Mouse (Mus musculus): ENCODE results near the gene Sprtn. TPM values are rescaled to one million over a fixed set of nuclear protein-coding genes. Genes with fewer than 3 reads are reported as not detected.

Sprtn gene
- polyA plus RNA-seq, 1 experiment from 2014 or later = 9.4 TPM

GRCm38 (mm10) chr8:124866669-124867068, 31.0 kb upstream of the Sprtn start:
- DNase-seq (ENCODE audit: low spot score) (no peak), ATAC-seq (replicated peaks; ENCODE audit: insufficient number of reproducible peaks, low FRiP score, low TSS enrichment, low read depth) (no peak)
- Histone ChIP-seq H3K27ac (replicated peaks; ENCODE audit: low read depth, low read length) (no peak overlapping the region), H3K27me3 (ENCODE audit: control insufficient read depth, insufficient read depth, low read length) (no peaks in the 10 kb centered on the region), H3K4me3 (ENCODE audit: low read depth, low read length) (no peak overlapping the region), H3K4me2 (ENCODE audit: low read depth, low read length) (no peak overlapping the region), H3K9ac (replicated peaks; ENCODE audit: low read length) (no peak overlapping the region), H3K4me1 (ENCODE audit: control insufficient read depth, insufficient read depth, low read length) (no peaks in the 10 kb centered on the region), H3K9me3 (replicated peaks; ENCODE audit: control insufficient read depth, low read length) (no peaks in the 10 kb centered on the region), H3K36me3 (replicated peaks; ENCODE audit: control insufficient read depth, insufficient read depth, low read depth, low read length) (no peaks in the 10 kb centered on the region; the same call in 1 of the 2 replicates)
- 87% methylated on average over 3 of the region's 3 CpGs for WGBS

GRCm38 (mm10) chr8:124867126-124867525, 30.6 kb upstream of the Sprtn start:
- H3K9me3 ChIP-seq (replicated peaks; ENCODE audit: control insufficient read depth, low read length) = no peaks in the 10 kb centered on the region
- no peak overlapping the region for H3K9ac ChIP-seq (replicated peaks; ENCODE audit: low read length)
- WGBS = 85% methylated on average over 2 of the region's 2 CpGs
- H3K27me3 ChIP-seq (ENCODE audit: control insufficient read depth, insufficient read depth, low read length) = no peaks in the 10 kb centered on the region
- H3K4me1 ChIP-seq (ENCODE audit: control insufficient read depth, insufficient read depth, low read length) = no peaks in the 10 kb centered on the region
- H3K27ac ChIP-seq (replicated peaks; ENCODE audit: low read depth, low read length) = no peak overlapping the region
- H3K36me3 ChIP-seq (replicated peaks; ENCODE audit: control insufficient read depth, insufficient read depth, low read depth, low read length) = no peaks in the 10 kb centered on the region; the same call in 1 of the 2 replicates
- no peak overlapping the region for H3K4me2 ChIP-seq (ENCODE audit: low read depth, low read length)
- H3K4me3 ChIP-seq (ENCODE audit: low read depth, low read length) = no peak overlapping the region
- no peak for DNase-seq (ENCODE audit: low spot score)
- no peak for ATAC-seq (replicated peaks; ENCODE audit: insufficient number of reproducible peaks, low FRiP score, low TSS enrichment, low read depth)

GRCm38 (mm10) chr8:124869708-124870107, 28.0 kb upstream of the Sprtn start:
- Histone ChIP-seq H3K4me3 (ENCODE audit: low read depth, low read length) (no peak overlapping the region), H3K27me3 (ENCODE audit: control insufficient read depth, insufficient read depth, low read length) (no peaks in the 10 kb centered on the region), H3K9ac (replicated peaks; ENCODE audit: low read length) (no peak overlapping the region), H3K4me2 (ENCODE audit: low read depth, low read length) (no peak overlapping the region), H3K36me3 (replicated peaks; ENCODE audit: control insufficient read depth, insufficient read depth, low read depth, low read length) (no peaks in the 10 kb centered on the region; the same call in 1 of the 2 replicates), H3K4me1 (ENCODE audit: control insufficient read depth, insufficient read depth, low read length) (no peaks in the 10 kb centered on the region), H3K27ac (replicated peaks; ENCODE audit: low read depth, low read length) (no peak overlapping the region), H3K9me3 (replicated peaks; ENCODE audit: control insufficient read depth, low read length) (no peaks in the 10 kb centered on the region)
- 89% methylated on average over 6 of the region's 6 CpGs for WGBS
- no peak for DNase-seq (ENCODE audit: low spot score)
- no peak for ATAC-seq (replicated peaks; ENCODE audit: insufficient number of reproducible peaks, low FRiP score, low TSS enrichment, low read depth)

- peaks cover 2% of the 10 kb centered on the region for H3K36me3 ChIP-seq (replicated peaks; ENCODE audit: control insufficient read depth, insufficient read depth, low read depth, low read length)
- no peak overlapping the region for H3K27ac ChIP-seq (replicated peaks; ENCODE audit: low read depth, low read length)
- H3K9ac ChIP-seq (replicated peaks; ENCODE audit: low read length) = no peak overlapping the region
- ATAC-seq (replicated peaks; ENCODE audit: insufficient number of reproducible peaks, low FRiP score, low TSS enrichment, low read depth) (no peak), DNase-seq (ENCODE audit: low spot score) (no peak)
- no peaks in the 10 kb centered on the region for H3K27me3 ChIP-seq (ENCODE audit: control insufficient read depth, insufficient read depth, low read length)
- no peaks in the 10 kb centered on the region for H3K4me1 ChIP-seq (ENCODE audit: control insufficient read depth, insufficient read depth, low read length)
- WGBS = 94% methylated on average over 7 of the region's 7 CpGs
- no peak overlapping the region for H3K4me2 ChIP-seq (ENCODE audit: low read depth, low read length)
- no peak overlapping the region for H3K4me3 ChIP-seq (ENCODE audit: low read depth, low read length)
- no peaks in the 10 kb centered on the region for H3K9me3 ChIP-seq (replicated peaks; ENCODE audit: control insufficient read depth, low read length)
These were observed 26.2 kb upstream of the Sprtn start for GRCm38 (mm10) chr8:124871474-124871873.

- no peak overlapping the region for H3K4me3 ChIP-seq (ENCODE audit: low read depth, low read length)
- WGBS = 92% methylated on average over 7 of the region's 7 CpGs
- H3K9ac ChIP-seq (replicated peaks; ENCODE audit: low read length) = no peak overlapping the region
- no peak overlapping the region for H3K27ac ChIP-seq (replicated peaks; ENCODE audit: low read depth, low read length)
- peaks cover 2% of the 10 kb centered on the region for H3K36me3 ChIP-seq (replicated peaks; ENCODE audit: control insufficient read depth, insufficient read depth, low read depth, low read length)
- H3K4me2 ChIP-seq (ENCODE audit: low read depth, low read length) = no peak overlapping the region
- no peaks in the 10 kb centered on the region for H3K4me1 ChIP-seq (ENCODE audit: control insufficient read depth, insufficient read depth, low read length)
- H3K27me3 ChIP-seq (ENCODE audit: control insufficient read depth, insufficient read depth, low read length) = no peaks in the 10 kb centered on the region
- ATAC-seq (replicated peaks; ENCODE audit: insufficient number of reproducible peaks, low FRiP score, low TSS enrichment, low read depth) (no peak), DNase-seq (ENCODE audit: low spot score) (no peak)
- H3K9me3 ChIP-seq (replicated peaks; ENCODE audit: control insufficient read depth, low read length) = no peaks in the 10 kb centered on the region
These were observed 25.6 kb upstream of the Sprtn start for GRCm38 (mm10) chr8:124872081-124872480.

GRCm38 (mm10) chr8:124872690-124873089, 25.0 kb upstream of the Sprtn start:
- H3K9ac ChIP-seq (replicated peaks; ENCODE audit: low read length) = no peak overlapping the region
- no peaks in the 10 kb centered on the region for H3K4me1 ChIP-seq (ENCODE audit: control insufficient read depth, insufficient read depth, low read length)
- H3K9me3 ChIP-seq (replicated peaks; ENCODE audit: control insufficient read depth, low read length) = no peaks in the 10 kb centered on the region
- H3K27ac ChIP-seq (replicated peaks; ENCODE audit: low read depth, low read length) = no peak overlapping the region
- WGBS = 97% methylated on average over 5 of the region's 5 CpGs
- no peak for ATAC-seq (replicated peaks; ENCODE audit: insufficient number of reproducible peaks, low FRiP score, low TSS enrichment, low read depth)
- H3K4me2 ChIP-seq (ENCODE audit: low read depth, low read length) = no peak overlapping the region
- no peak for DNase-seq (ENCODE audit: low spot score)
- no peak overlapping the region for H3K4me3 ChIP-seq (ENCODE audit: low read depth, low read length)
- H3K27me3 ChIP-seq (ENCODE audit: control insufficient read depth, insufficient read depth, low read length) = no peaks in the 10 kb centered on the region
- H3K36me3 ChIP-seq (replicated peaks; ENCODE audit: control insufficient read depth, insufficient read depth, low read depth, low read length) = peaks cover 5% of the 10 kb centered on the region

- ATAC-seq (replicated peaks; ENCODE audit: insufficient number of reproducible peaks, low FRiP score, low TSS enrichment, low read depth) (no peak), DNase-seq (ENCODE audit: low spot score) (no peak)
- no peak overlapping the region for H3K9ac ChIP-seq (replicated peaks; ENCODE audit: low read length)
- WGBS = 84% methylated on average over 5 of the region's 5 CpGs
- no peaks in the 10 kb centered on the region for H3K27me3 ChIP-seq (ENCODE audit: control insufficient read depth, insufficient read depth, low read length)
- H3K36me3 ChIP-seq (replicated peaks; ENCODE audit: control insufficient read depth, insufficient read depth, low read depth, low read length) = peaks cover 14% of the 10 kb centered on the region
- no peak overlapping the region for H3K27ac ChIP-seq (replicated peaks; ENCODE audit: low read depth, low read length)
- H3K4me3 ChIP-seq (ENCODE audit: low read depth, low read length) = no peak overlapping the region
- H3K9me3 ChIP-seq (replicated peaks; ENCODE audit: control insufficient read depth, low read length) = no peaks in the 10 kb centered on the region
- no peaks in the 10 kb centered on the region for H3K4me1 ChIP-seq (ENCODE audit: control insufficient read depth, insufficient read depth, low read length)
- H3K4me2 ChIP-seq (ENCODE audit: low read depth, low read length) = no peak overlapping the region
These were observed 19.5 kb upstream of the Sprtn start for GRCm38 (mm10) chr8:124878141-124878540.

GRCm38 (mm10) chr8:124878946-124879526, 18.6 kb upstream of the Sprtn start:
- H3K9ac ChIP-seq (replicated peaks; ENCODE audit: low read length) = no peak overlapping the region
- no peaks in the 10 kb centered on the region for H3K4me1 ChIP-seq (ENCODE audit: control insufficient read depth, insufficient read depth, low read length)
- H3K4me3 ChIP-seq (ENCODE audit: low read depth, low read length) = no peak overlapping the region
- ATAC-seq (replicated peaks; ENCODE audit: insufficient number of reproducible peaks, low FRiP score, low TSS enrichment, low read depth) = no peak
- H3K9me3 ChIP-seq (replicated peaks; ENCODE audit: control insufficient read depth, low read length) = no peaks in the 10 kb centered on the region
- H3K27me3 ChIP-seq (ENCODE audit: control insufficient read depth, insufficient read depth, low read length) = no peaks in the 10 kb centered on the region
- 90% methylated on average over 10 of the region's 10 CpGs for WGBS
- H3K36me3 ChIP-seq (replicated peaks; ENCODE audit: control insufficient read depth, insufficient read depth, low read depth, low read length) = peaks cover 17% of the 10 kb centered on the region
- DNase-seq (ENCODE audit: low spot score) = no peak
- no peak overlapping the region for H3K4me2 ChIP-seq (ENCODE audit: low read depth, low read length)
- H3K27ac ChIP-seq (replicated peaks; ENCODE audit: low read depth, low read length) = no peak overlapping the region
